ENCODE assay signal across 8 mouse cellular contexts in the genomic region with DNA sequence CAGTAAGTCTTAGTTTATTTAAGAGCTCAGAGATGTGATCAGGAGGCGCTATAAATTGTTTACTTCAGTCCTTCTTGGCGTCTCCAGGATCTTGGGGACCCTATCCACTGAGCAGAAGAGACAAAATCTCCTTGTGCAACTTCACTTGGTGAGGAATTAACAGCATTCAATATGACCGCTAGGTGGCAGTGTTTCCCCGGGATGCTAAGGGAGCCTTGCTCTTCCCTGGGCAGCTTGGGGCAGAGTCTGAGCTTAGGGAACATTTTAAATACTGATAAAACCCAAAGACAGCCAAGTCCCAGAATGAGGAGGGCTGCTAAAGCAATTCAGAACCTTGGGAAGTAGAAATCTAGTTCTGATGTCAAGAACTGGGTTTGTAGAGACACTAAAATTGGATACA. TPM values are rescaled to one million over a fixed set of nuclear protein-coding genes. Genes with fewer than 3 reads are reported as not detected.
A peak's percentile ranks its signal among the peaks of the same experiment; 100 is the strongest.
DNase-seq lines count a peak whose midpoint lies in the region; ATAC-seq and TF ChIP-seq lines count a peak whose summit lies in the region.

No protein-coding gene starts in this region.

- ATAC-seq in heart, embryonic 12.5 days (ENCODE audit: insufficient number of reproducible peaks, low FRiP score), result no peak
- ATAC-seq in granulocyte monocyte progenitor cell, adult 5-6 weeks (replicated peaks; ENCODE audit: poor library complexity, severe bottlenecking), result peak; percentile 76; the same call in 1 of the 2 replicates

- H3K9me3 ChIP-seq in heart, embryonic 12.5 days (replicated peaks), result no peaks in the 10 kb centered on the region

- peak; percentile 87 for DNase-seq in heart, adult 11 months
- peak; percentile 79 for DNase-seq in ZHBTc4 (ENCODE audit: low read depth, low spot score)
- peak; percentile 43 for DNase-seq in layer of hippocampus, adult 9-10 months (ENCODE audit: low spot score)
- DNase-seq in lung, postnatal 25 days (ENCODE audit: low spot score), result peak; percentile 50
- DNase-seq in splenic B cell, adult 2 months (ENCODE audit: low read depth, low spot score), result peak; percentile 37

- H3K36me3 ChIP-seq in heart, embryonic 12.5 days, result no peaks in the 10 kb centered on the region
- no peaks in the 10 kb centered on the region for H3K36me3 ChIP-seq in splenic B cell, adult 2 months (ENCODE audit: control insufficient read depth, insufficient read depth, low read length, poor library complexity, severe bottlenecking)

- peak; percentile 87 for TF ChIP-seq CTCF in cortical plate, adult 2 months (IDR thresholded peaks at IDR 0.05; ENCODE audit: extremely low read depth, insufficient read depth, low read length)

- no peak overlapping the region for H3K27ac ChIP-seq in heart, embryonic 12.5 days (ENCODE audit: poor library complexity, severe bottlenecking)
- H3K27ac ChIP-seq in cortical plate, adult 2 months (ENCODE audit: insufficient read depth, low read length), result no peak overlapping the region

- TF ChIP-seq POLR2A in cortical plate, adult 2 months (IDR thresholded peaks at IDR 0.05; ENCODE audit: extremely low read depth, insufficient read depth, low read length), result no peak

- H3K4me1 ChIP-seq in heart, embryonic 12.5 days (replicated peaks), result no peaks in the 10 kb centered on the region
- H3K4me1 ChIP-seq in cortical plate, adult 2 months (ENCODE audit: control insufficient read depth, insufficient read depth, low read length), result no peaks in the 10 kb centered on the region

- H3K27me3 ChIP-seq in heart, embryonic 12.5 days (replicated peaks), result no peaks in the 10 kb centered on the region; the same call in 1 of the 2 replicates
- H3K27me3 ChIP-seq in splenic B cell, adult 2 months (ENCODE audit: control insufficient read depth, insufficient read depth, low read length, poor library complexity, severe bottlenecking), result no peaks in the 10 kb centered on the region

- no peak overlapping the region for H3K4me2 ChIP-seq in heart, embryonic 12.5 days

- no peak overlapping the region for H3K9ac ChIP-seq in heart, embryonic 12.5 days

- 3% methylated on average over 4 of the region's 4 CpGs for WGBS in heart, embryonic 12.5 days

- H3K4me3 ChIP-seq in heart, embryonic 12.5 days, result no peak overlapping the region
- no peak overlapping the region for H3K4me3 ChIP-seq in cortical plate, adult 2 months (ENCODE audit: insufficient read depth, low read length)

RNA-seq across cellular contexts. Expression of gene Sox14, which starts 29.1 kb away (rescaled TPM):
- 0.13 TPM in 1 of 2 replicates, not detected in the other for polyA plus RNA-seq in heart, embryonic 12.5 days (2016; fragmentation: Nextera tagmentation; extraction: Ambion mirVana)
- not detected in 2 replicates for polyA plus RNA-seq in cortical plate, adult 2 months (2012; rRNA removed)
- total RNA-seq in granulocyte monocyte progenitor cell, adult 5-6 weeks (2014; fragmentation: Nextera tagmentation), result not detected in 2 replicates
- total RNA-seq in granulocyte monocyte progenitor cell, adult 5-6 weeks (2017), result not detected in 2 replicates

Comparison
In these comparisons a context has a peak if more than half of its experiments do, and no peak if none do; other contexts are left out.
1. DNase-seq: peak in every context shown above with its lines; median percentile 87 in heart, adult 11 months; 79 in ZHBTc4; 50 in lung, postnatal 25 days; 43 in layer of hippocampus, adult 9-10 months; 37 in splenic B cell, adult 2 months.